ENCODE assay signal across 19 mouse cellular contexts in genomic region chr10:36533633-36534335, GRCm38 (mm10). TPM values are rescaled to one million over a fixed set of nuclear protein-coding genes. Genes with fewer than 3 reads are reported as not detected.
A peak's percentile ranks its signal among the peaks of the same experiment; 100 is the strongest.
DNase-seq lines count a peak whose midpoint lies in the region; ATAC-seq and TF ChIP-seq lines count a peak whose summit lies in the region.
"Had no signal": no experiment of that assay in that cellular context is flagged by ENCODE, and none has a peak within 500 bp of the region (broad histone marks: within the 10 kb centered on the region; RNA-seq: fewer than 3 reads in every experiment).

No protein-coding gene starts in this region.

- H3K4me1 ChIP-seq in forebrain, embryonic 10.5 days: peaks cover 7% of the 10 kb centered on the region
- no peaks in the 10 kb centered on the region for H3K4me1 ChIP-seq in forebrain, postnatal 0 days (ENCODE audit: insufficient read depth)
- H3K4me1 ChIP-seq in forebrain, embryonic 11.5 days (replicated peaks; ENCODE audit: control insufficient read depth, insufficient read depth, low read length): 0 out of 2 replicates have a peak, but pooled peaks cover 2% of the 10 kb centered on the region
- H3K4me1 ChIP-seq in hindbrain, postnatal 0 days (ENCODE audit: insufficient read depth, low read length): no peaks in the 10 kb centered on the region
- H3K4me1 ChIP-seq in neural tube, embryonic 15.5 days: no peaks in the 10 kb centered on the region
- H3K4me1 ChIP-seq: embryonic facial prominence, embryonic 13.5 days had no signal

- 36% methylated on average over 4 of the region's 4 CpGs for WGBS in forebrain, embryonic 10.5 days
- WGBS in forebrain, postnatal 0 days: 13% methylated on average over 4 of the region's 4 CpGs
- WGBS in forebrain, embryonic 11.5 days: 15% methylated on average over 4 of the region's 4 CpGs
- WGBS in hindbrain, postnatal 0 days: 13% methylated on average over 4 of the region's 4 CpGs
- 20% methylated on average over 4 of the region's 4 CpGs for WGBS in neural tube, embryonic 15.5 days

- no peak overlapping the region for H3K4me2 ChIP-seq in forebrain, postnatal 0 days (ENCODE audit: low read depth)
- H3K4me2 ChIP-seq in forebrain, embryonic 11.5 days (ENCODE audit: low read depth, low read length, severe bottlenecking): no peak overlapping the region
- no peak overlapping the region for H3K4me2 ChIP-seq in hindbrain, postnatal 0 days (ENCODE audit: low read depth, low read length)
- no peak overlapping the region for H3K4me2 ChIP-seq in neural tube, embryonic 15.5 days
- H3K4me2 ChIP-seq: embryonic facial prominence, embryonic 13.5 days had no signal

- H3K27ac ChIP-seq in forebrain, embryonic 10.5 days: no peak overlapping the region
- H3K27ac ChIP-seq in forebrain, postnatal 0 days (ENCODE audit: low read depth, low read length): no peak overlapping the region
- no peak overlapping the region for H3K27ac ChIP-seq in forebrain, embryonic 11.5 days (ENCODE audit: low read depth, low read length)
- 0 out of 2 replicates have a peak overlapping the region, but pooled peaks have one; percentile 45 for H3K27ac ChIP-seq in hindbrain, postnatal 0 days
- peak overlapping the region; percentile 37 for H3K27ac ChIP-seq in neural tube, embryonic 15.5 days (replicated peaks)
- H3K27ac ChIP-seq: embryonic facial prominence, embryonic 13.5 days had no signal

- TF ChIP-seq CTCF in forebrain, postnatal 0 days (IDR thresholded peaks at IDR 0.05; ENCODE audit: low read depth): no peak
- no peak for TF ChIP-seq CTCF in hindbrain, postnatal 0 days (IDR thresholded peaks at IDR 0.05; ENCODE audit: low read depth)

- no peak overlapping the region for H3K9ac ChIP-seq in forebrain, postnatal 0 days
- H3K9ac ChIP-seq in forebrain, embryonic 11.5 days (ENCODE audit: low read length): no peak overlapping the region
- H3K9ac ChIP-seq in hindbrain, postnatal 0 days (replicated peaks; ENCODE audit: low read length): no peak overlapping the region
- no peak overlapping the region for H3K9ac ChIP-seq in neural tube, embryonic 15.5 days (replicated peaks)
- H3K9ac ChIP-seq: embryonic facial prominence, embryonic 13.5 days had no signal

- ATAC-seq in forebrain, postnatal 0 days: no peak
- peak; percentile 72 for ATAC-seq in forebrain, embryonic 11.5 days (replicated peaks; ENCODE audit: low FRiP score)
- peak; percentile 88 for ATAC-seq in hindbrain, postnatal 0 days
- peak; percentile 79 for ATAC-seq in neural tube, embryonic 15.5 days (ENCODE audit: low FRiP score)
- no peak for ATAC-seq in activated CD4-positive, CD25-positive, alpha-beta regulatory T cell, adult 4 months
- no peak for ATAC-seq in erythroblast, adult 5-6 weeks (replicated peaks; ENCODE audit: low FRiP score, poor library complexity, severe bottlenecking)

- DNase-seq in forebrain, embryonic 10.5 days (ENCODE audit: extremely low spot score, low spot score): peak; percentile 25
- DNase-seq in forebrain, postnatal 0 days: no peak
- no peak for DNase-seq in forebrain, embryonic 11.5 days (ENCODE audit: low spot score)
- DNase-seq in hindbrain, postnatal 0 days (ENCODE audit: low spot score): peak; percentile 72
- DNase-seq in frontal cortex, adult 2 months (ENCODE audit: extremely low spot score in 1 of 2, low spot score in 1 of 2): no peak
- DNase-seq: B cell, adult 2 months; gastrocnemius, postnatal 10 days; heart, postnatal 10 days; kidney, adult 2 months; layer of hippocampus, postnatal 36 days; lung, postnatal 14 days; right cerebral cortex, postnatal 4 days had no signal

- no peaks in the 10 kb centered on the region for H3K36me3 ChIP-seq in forebrain, embryonic 10.5 days (replicated peaks)
- H3K36me3 ChIP-seq in forebrain, postnatal 0 days (ENCODE audit: insufficient read depth): no peaks in the 10 kb centered on the region
- no peaks in the 10 kb centered on the region for H3K36me3 ChIP-seq in forebrain, embryonic 11.5 days (ENCODE audit: control insufficient read depth, insufficient read depth, low read length)
- H3K36me3 ChIP-seq in hindbrain, postnatal 0 days (ENCODE audit: insufficient read depth, low read length): no peaks in the 10 kb centered on the region
- no peaks in the 10 kb centered on the region for H3K36me3 ChIP-seq in neural tube, embryonic 15.5 days
- H3K36me3 ChIP-seq: embryonic facial prominence, embryonic 13.5 days had no signal

- no peaks in the 10 kb centered on the region for H3K27me3 ChIP-seq in forebrain, embryonic 10.5 days (ENCODE audit: poor library complexity, severe bottlenecking)
- H3K27me3 ChIP-seq in forebrain, postnatal 0 days (ENCODE audit: insufficient read depth, low read length): no peaks in the 10 kb centered on the region
- no peaks in the 10 kb centered on the region for H3K27me3 ChIP-seq in forebrain, embryonic 11.5 days (ENCODE audit: control insufficient read depth, insufficient read depth, low read length)
- H3K27me3 ChIP-seq in hindbrain, postnatal 0 days (ENCODE audit: insufficient read depth, low read length): no peaks in the 10 kb centered on the region
- H3K27me3 ChIP-seq in neural tube, embryonic 15.5 days (replicated peaks): no peaks in the 10 kb centered on the region
- H3K27me3 ChIP-seq: embryonic facial prominence, embryonic 13.5 days had no signal

- no peak overlapping the region for H3K4me3 ChIP-seq in forebrain, embryonic 10.5 days
- H3K4me3 ChIP-seq in forebrain, postnatal 0 days (ENCODE audit: low read depth, low read length): no peak overlapping the region
- no peak overlapping the region for H3K4me3 ChIP-seq in forebrain, embryonic 11.5 days (ENCODE audit: low read depth, low read length)
- H3K4me3 ChIP-seq in hindbrain, postnatal 0 days (ENCODE audit: low read length): no peak overlapping the region
- H3K4me3 ChIP-seq in neural tube, embryonic 15.5 days (replicated peaks): no peak overlapping the region
- H3K4me3 ChIP-seq: embryonic facial prominence, embryonic 13.5 days had no signal

- H3K9me3 ChIP-seq in forebrain, embryonic 10.5 days: no peaks in the 10 kb centered on the region
- no peaks in the 10 kb centered on the region for H3K9me3 ChIP-seq in forebrain, postnatal 0 days (ENCODE audit: low read length)
- no peaks in the 10 kb centered on the region for H3K9me3 ChIP-seq in forebrain, embryonic 11.5 days (ENCODE audit: control insufficient read depth, low read length)
- H3K9me3 ChIP-seq in hindbrain, postnatal 0 days (ENCODE audit: low read length): no peaks in the 10 kb centered on the region
- no peaks in the 10 kb centered on the region for H3K9me3 ChIP-seq in neural tube, embryonic 15.5 days (replicated peaks)
- H3K9me3 ChIP-seq: embryonic facial prominence, embryonic 13.5 days had no signal

RNA-seq across cellular contexts. Expression of gene Hs3st5, which starts 27.2 kb away (rescaled TPM):
- polyA plus RNA-seq in forebrain, embryonic 10.5 days (2016; fragmentation: Nextera tagmentation; extraction: Ambion mirVana): 0.99 and 1.1 TPM in 2 replicates
- total RNA-seq in forebrain, postnatal 0 days (2014; rRNA removed): 19.2 and 29.0 TPM in 2 replicates
- 10.8 and 13.0 TPM in 2 replicates for polyA plus RNA-seq in forebrain, postnatal 0 days (2015; fragmentation: Nextera tagmentation; extraction: Ambion mirVana)
- polyA plus RNA-seq in forebrain, embryonic 11.5 days (2014; fragmentation: Nextera tagmentation; extraction: Ambion mirVana): 0.93 and 1.4 TPM in 2 replicates
- total RNA-seq in hindbrain, postnatal 0 days (2014; rRNA removed): 55.7 and 62.1 TPM in 2 replicates
- polyA plus RNA-seq in hindbrain, postnatal 0 days (2015; fragmentation: Nextera tagmentation; extraction: Ambion mirVana): 33.8 and 36.0 TPM in 2 replicates
- 35.9 and 43.7 TPM in 2 replicates for polyA plus RNA-seq in neural tube, embryonic 15.5 days (2015; fragmentation: Nextera tagmentation; extraction: Ambion mirVana)
- not detected for polyA plus RNA-seq in activated CD4-positive, CD25-positive, alpha-beta regulatory T cell, adult 4 months (2017; shearing (Covaris generic))
- total RNA-seq in erythroblast, adult 5-6 weeks (2015; ENCODE audit: low replicate concordance): not detected in 2 replicates
- total RNA-seq in erythroblast, adult 5-6 weeks (2017; ENCODE audit: low replicate concordance): not detected in 2 replicates
- polyA plus RNA-seq in frontal cortex, adult 2 months (2012; rRNA removed): 8.5 and 10.8 TPM in 2 replicates
- total RNA-seq: liver, adult 2 months; MEL had no signal
- polyA plus RNA-seq: liver, adult 2 months; testis, adult 2 months had no signal

Comparison
In these comparisons a context has a peak if more than half of its experiments do, and no peak if none do; other contexts are left out.
1. DNase-seq: peak in forebrain, embryonic 10.5 days (single experiment) and hindbrain, postnatal 0 days (single experiment); none in forebrain, postnatal 0 days (single experiment), forebrain, embryonic 11.5 days (single experiment) and frontal cortex, adult 2 months (0 of 2).
2. ATAC-seq: peak in forebrain, embryonic 11.5 days (single experiment), hindbrain, postnatal 0 days (single experiment) and neural tube, embryonic 15.5 days (single experiment); none in forebrain, postnatal 0 days (single experiment), activated CD4-positive, CD25-positive, alpha-beta regulatory T cell, adult 4 months (single experiment) and erythroblast, adult 5-6 weeks (single experiment).
3. H3K27ac ChIP-seq: peak in hindbrain, postnatal 0 days (single experiment) and neural tube, embryonic 15.5 days (single experiment); none in forebrain, embryonic 10.5 days (single experiment), forebrain, postnatal 0 days (single experiment) and forebrain, embryonic 11.5 days (single experiment).